Mouse (Mus musculus) limb, embryonic 10.5 days (tissue): ENCODE results near the gene C1qa. TPM values are rescaled to one million over a fixed set of nuclear protein-coding genes. Genes with fewer than 3 reads are reported as not detected.
A peak's percentile ranks its signal among the peaks of the same experiment; 100 is the strongest.

Experiments used
- DNase-seq: peaks from one replicate; pipeline ENCODE4 v3.0.0-alpha.2; 2017; ENCODE audit warnings: low spot score
- H3K27ac ChIP-seq: fragments of 300-500 bp; sonication (generic); 2 replicates; pipeline ENCODE4 v1.5.1; 2016; ENCODE audit warnings: mild to moderate bottlenecking
- H3K27me3 ChIP-seq: fragments of 300-500 bp; sonication (generic); 2 replicates; pipeline ENCODE4 v1.6.1; 2016; ENCODE audit warnings: low read depth, mild to moderate bottlenecking; ENCODE audit not compliant: poor library complexity, severe bottlenecking
- H3K36me3 ChIP-seq: fragments of 300-500 bp; sonication (generic); 2 replicates; pipeline ENCODE4 v1.6.1; 2016; ENCODE audit warnings: mild to moderate bottlenecking, moderate library complexity
- H3K4me1 ChIP-seq: fragments of 300-500 bp; sonication (generic); 2 replicates; pipeline ENCODE4 v1.6.1; 2016
- H3K4me3 ChIP-seq: fragments of 300-500 bp; sonication (generic); 2 replicates; pipeline ENCODE4 v1.5.1; 2016; ENCODE audit warnings: mild to moderate bottlenecking, moderate library complexity
- H3K9me3 ChIP-seq: fragments of 300-500 bp; sonication (generic); replicated peaks from 2 replicates; pipeline ENCODE4 v1.6.1; 2016; ENCODE audit warnings: mild to moderate bottlenecking
- WGBS: fragments of 180-500 bp; shearing (Covaris S2); methylation state at CpG from one replicate; pipeline ENCODE4 v1.1.7; 2016; 5-methylcytosine and 5-hydroxymethylcytosine counted together
- polyA plus RNA-seq: library from polyadenylated mRNA; unstranded; fragments of >200 nt; fragmentation: Nextera tagmentation; extraction: Ambion mirVana; gene quantifications from 2 replicates; pipeline ENCODE4 v1.2.1, GENCODE M21; 2016

C1qa gene
- polyA plus RNA-seq, 1 experiment from 2014 or later: 3.8 TPM

DNA sequence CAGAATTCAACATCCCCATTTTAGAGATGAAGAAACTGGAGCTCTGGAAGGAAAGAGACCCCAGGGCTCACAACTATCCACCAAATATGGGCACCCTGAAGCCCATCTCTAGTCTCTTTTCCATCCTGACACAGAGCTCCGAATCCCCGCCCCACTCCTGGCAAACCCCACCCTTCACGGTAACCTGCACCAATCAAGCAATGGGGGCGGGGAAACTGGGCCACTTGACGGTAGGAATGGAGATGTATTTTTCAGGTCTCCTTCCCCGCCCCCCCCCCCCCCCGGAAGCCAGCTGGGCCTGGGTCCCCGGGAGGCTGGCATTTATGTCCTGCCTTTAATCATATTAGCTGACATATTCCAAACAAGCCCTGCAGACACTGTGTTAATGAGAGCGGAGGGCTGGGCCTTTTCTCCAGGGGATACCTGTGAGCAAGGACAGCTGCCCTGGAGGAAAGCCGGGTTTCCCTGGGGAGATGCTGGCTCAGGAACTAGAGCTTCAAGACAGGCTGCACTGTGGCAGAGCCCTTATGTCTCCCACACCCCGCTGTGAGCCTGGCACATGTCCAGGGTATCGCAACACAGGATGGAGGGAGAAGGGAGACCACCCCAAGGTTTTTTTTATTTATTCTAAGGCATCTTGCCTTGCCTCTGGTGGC is 30.8 kb downstream of the C1qa start:
- Histone ChIP-seq H3K4me1 (peaks cover 46% of the 10 kb centered on the region), H3K36me3 (no peaks in the 10 kb centered on the region), H3K4me3 (0 out of 2 replicates have a peak overlapping the region, but pooled peaks have one; percentile 1), H3K27me3 (peaks cover 18% of the 10 kb centered on the region), H3K9me3 (no peaks in the 10 kb centered on the region), H3K27ac (no peak overlapping the region)
- 9% methylated on average over 12 of the region's 12 CpGs for WGBS
- peak; percentile 43 for DNase-seq

DNA sequence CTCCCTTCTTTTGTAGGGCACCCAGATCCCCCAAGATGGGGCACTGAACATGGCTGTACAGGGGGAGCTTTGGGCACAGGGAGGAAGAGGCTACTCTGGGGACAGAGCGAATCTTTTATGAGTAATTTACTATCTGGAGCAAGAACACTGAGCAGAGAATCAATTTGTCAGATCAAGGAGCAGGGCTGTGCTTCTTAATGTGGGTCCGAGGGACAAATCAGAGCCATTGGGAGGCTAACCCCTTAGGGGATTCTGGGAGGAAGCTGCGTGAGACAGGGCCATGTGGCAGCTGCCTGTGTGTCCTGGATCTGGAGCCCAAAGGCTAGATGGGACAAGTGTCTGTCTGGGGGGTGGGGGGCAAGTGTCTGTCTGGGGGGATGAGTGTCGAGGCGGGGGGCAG is 33.1 kb downstream of the C1qa start:
- no peaks in the 10 kb centered on the region for H3K9me3 ChIP-seq
- H3K4me3 ChIP-seq: peak overlapping the region; percentile 25; the same call in 1 of the 2 replicates
- H3K4me1 ChIP-seq: peaks cover 60% of the 10 kb centered on the region
- peaks cover 41% of the 10 kb centered on the region for H3K27me3 ChIP-seq
- no peak for DNase-seq
- 66% methylated on average over 5 of the region's 5 CpGs for WGBS
- H3K27ac ChIP-seq: peak overlapping the region; percentile 72
- no peaks in the 10 kb centered on the region for H3K36me3 ChIP-seq

DNA sequence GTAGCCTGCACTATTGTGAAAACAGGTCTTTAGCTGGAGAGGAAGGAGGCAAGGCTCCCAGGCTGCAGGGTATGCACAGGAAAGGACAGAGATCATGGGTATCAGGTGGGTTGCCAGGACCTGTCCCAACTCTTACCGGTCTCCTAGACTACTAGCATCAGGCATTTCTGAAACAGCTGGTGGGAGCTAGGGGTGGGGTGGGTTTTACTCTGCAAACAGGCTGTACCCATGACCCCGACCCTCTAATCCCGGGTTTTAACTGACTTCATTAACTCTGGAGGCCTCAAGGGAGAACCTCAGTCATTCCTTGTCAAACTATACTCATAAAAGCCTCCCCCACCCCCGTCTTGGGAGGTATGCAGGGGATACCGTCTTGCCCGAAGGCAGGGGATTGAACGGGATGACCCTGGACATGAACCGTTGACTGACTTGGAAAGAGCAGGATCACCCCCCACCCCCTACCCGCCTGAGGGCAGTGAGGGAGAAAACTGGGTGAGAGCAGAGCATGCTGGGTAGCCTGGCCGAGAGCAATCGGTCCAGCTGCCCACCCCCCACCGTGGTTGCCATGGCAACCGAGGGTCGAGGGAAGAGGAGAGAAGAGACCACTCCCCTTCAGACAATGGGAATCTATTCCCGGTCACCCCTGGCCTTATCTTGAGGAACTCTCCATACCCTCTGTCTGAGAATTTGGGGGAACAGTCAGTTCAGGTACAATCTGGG is 33.7 kb downstream of the C1qa start:
- Histone ChIP-seq H3K4me1 (peaks cover 60% of the 10 kb centered on the region), H3K27me3 (peaks cover 41% of the 10 kb centered on the region)

DNA sequence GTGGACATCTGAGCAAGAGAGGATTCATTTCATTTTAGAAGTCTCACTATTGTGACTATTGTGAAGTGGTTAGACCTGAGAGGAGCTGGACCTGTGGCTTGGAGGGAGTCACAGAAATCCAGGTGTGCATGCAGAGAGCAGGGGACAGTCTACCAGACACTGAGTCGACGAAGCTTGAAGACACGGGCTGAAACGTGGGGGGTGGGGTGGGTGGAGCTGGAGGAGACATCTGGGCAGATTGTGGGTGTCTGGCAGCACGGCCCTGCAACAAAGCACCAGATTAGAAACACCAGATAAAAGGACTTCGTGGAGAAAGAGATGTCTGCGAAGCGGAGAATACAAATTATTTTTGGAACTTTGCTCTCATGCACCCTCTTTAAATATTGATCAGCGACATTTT is 35.1 kb downstream of the C1qa start:
- WGBS: 56% methylated on average over 9 of the region's 9 CpGs
- no peaks in the 10 kb centered on the region for H3K36me3 ChIP-seq
- no peak overlapping the region for H3K27ac ChIP-seq
- DNase-seq: no peak
- no peak overlapping the region for H3K4me3 ChIP-seq
- H3K9me3 ChIP-seq: no peaks in the 10 kb centered on the region
- peaks cover 41% of the 10 kb centered on the region for H3K27me3 ChIP-seq
- peaks cover 60% of the 10 kb centered on the region for H3K4me1 ChIP-seq

More for the DNA sequence above, 33.7 kb downstream of the C1qa start:
- H3K36me3 ChIP-seq: no peaks in the 10 kb centered on the region
- peak; percentile 74 for DNase-seq
- peak overlapping the region; percentile 25 for H3K4me3 ChIP-seq
- 16% methylated on average over 15 of the region's 15 CpGs for WGBS
- no peaks in the 10 kb centered on the region for H3K9me3 ChIP-seq
- peak overlapping the region; percentile 72 for H3K27ac ChIP-seq

DNA sequence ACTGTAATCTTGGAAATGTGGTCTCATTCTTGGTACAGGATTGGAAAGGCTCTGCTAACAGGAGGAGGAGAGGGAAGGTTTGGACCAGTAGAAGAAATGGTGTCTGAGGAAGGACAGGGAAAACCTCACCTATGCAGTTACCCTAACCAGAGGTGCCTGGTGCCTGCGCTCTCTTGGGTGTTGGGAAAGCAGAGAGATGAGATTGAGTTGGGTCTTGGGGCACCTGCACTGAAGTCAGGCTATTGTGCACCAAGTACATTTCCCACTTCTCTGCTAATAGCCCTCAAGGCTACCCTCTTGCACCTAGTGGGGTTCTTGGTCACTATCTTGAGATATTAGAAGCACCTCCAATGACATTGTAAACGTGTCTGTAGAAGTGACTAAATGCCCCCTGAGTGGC is 36.2 kb downstream of the C1qa start:
- Histone ChIP-seq H3K4me1 (peaks cover 50% of the 10 kb centered on the region), H3K36me3 (no peaks in the 10 kb centered on the region), H3K4me3 (no peak overlapping the region), H3K9me3 (no peaks in the 10 kb centered on the region), H3K27me3 (peaks cover 41% of the 10 kb centered on the region), H3K27ac (no peak overlapping the region)
- WGBS: 65% methylated on average over 2 of the region's 2 CpGs
- DNase-seq: no peak

DNA sequence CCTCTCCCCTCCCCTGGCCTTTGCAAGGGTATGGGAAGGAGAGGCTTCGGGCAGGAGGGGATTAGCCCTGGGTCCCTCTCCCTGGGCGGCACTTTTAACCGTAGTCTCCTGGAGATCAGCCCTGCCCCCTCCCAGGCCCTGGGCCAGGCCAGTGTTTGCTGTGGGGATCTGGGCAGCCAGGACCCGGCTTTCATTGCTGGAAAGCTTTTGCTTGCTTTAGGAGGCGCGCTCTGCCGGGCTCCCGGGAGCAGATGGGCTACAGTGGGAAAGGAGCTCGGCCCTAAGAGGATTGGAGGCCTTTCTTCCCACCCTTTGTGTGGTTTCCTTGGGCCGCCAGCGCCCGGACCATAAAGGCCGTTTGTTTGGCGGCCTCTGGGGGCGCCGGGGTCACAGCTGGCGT is 36.8 kb downstream of the C1qa start:
- Histone ChIP-seq H3K4me1 (peaks cover 48% of the 10 kb centered on the region), H3K4me3 (peak overlapping the region; percentile 1; the same call in 1 of the 2 replicates), H3K27me3 (peaks cover 41% of the 10 kb centered on the region), H3K9me3 (no peaks in the 10 kb centered on the region), H3K27ac (peak overlapping the region; percentile 81), H3K36me3 (no peaks in the 10 kb centered on the region)
- 8% methylated on average over 17 of the region's 17 CpGs for WGBS
- DNase-seq: no peak

DNA sequence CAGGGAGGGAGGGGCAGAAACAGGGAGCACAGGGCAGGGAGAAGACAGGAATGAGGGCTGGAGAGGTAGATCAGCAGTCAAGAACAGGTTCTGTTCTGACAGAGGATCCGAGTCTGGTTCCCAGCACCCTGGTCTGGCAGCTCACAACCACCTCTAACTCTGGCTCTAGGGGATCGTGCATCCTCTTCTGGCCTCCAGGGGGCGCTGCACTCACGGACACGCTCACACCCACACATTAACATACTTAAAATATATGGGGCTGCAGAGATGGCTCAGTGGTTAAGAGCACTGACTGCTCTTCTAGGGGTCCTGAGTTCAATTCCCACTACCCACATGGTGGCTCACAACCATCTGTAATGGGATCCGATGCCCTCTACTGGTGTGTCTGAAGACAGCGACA is 38.6 kb downstream of the C1qa start:
- Histone ChIP-seq H3K27me3 (peaks cover 34% of the 10 kb centered on the region), H3K4me1 (peaks cover 35% of the 10 kb centered on the region), H3K4me3 (no peak overlapping the region), H3K36me3 (no peaks in the 10 kb centered on the region), H3K9me3 (no peaks in the 10 kb centered on the region), H3K27ac (no peak overlapping the region)
- 85% methylated on average over 7 of the region's 7 CpGs for WGBS
- no peak for DNase-seq

DNA sequence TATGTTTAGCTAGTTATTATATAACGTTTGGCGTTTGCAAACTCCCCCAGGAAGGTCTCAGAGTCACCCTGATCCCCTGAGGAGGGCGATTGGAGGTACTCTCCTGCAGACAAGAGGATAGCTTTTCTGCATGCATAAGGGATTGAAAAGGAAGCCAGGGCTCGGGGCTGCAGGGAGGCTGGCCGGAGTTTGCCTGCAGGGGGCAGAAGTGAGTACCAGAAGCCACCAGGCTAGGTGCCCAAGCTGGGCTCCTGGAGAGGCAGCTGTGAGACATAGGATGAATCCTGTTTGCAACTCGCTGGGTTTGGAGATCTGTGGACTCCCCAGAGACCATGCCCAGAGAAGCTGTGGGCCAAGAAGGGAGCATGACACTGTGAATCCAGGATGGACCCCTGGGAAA is 43.5 kb downstream of the C1qa start:
- no peak overlapping the region for H3K4me3 ChIP-seq
- H3K36me3 ChIP-seq: no peaks in the 10 kb centered on the region
- no peak for DNase-seq
- no peaks in the 10 kb centered on the region for H3K27me3 ChIP-seq
- H3K9me3 ChIP-seq: no peaks in the 10 kb centered on the region
- peaks cover 14% of the 10 kb centered on the region for H3K4me1 ChIP-seq
- no peak overlapping the region for H3K27ac ChIP-seq
- 41% methylated on average over 6 of the region's 6 CpGs for WGBS

DNA sequence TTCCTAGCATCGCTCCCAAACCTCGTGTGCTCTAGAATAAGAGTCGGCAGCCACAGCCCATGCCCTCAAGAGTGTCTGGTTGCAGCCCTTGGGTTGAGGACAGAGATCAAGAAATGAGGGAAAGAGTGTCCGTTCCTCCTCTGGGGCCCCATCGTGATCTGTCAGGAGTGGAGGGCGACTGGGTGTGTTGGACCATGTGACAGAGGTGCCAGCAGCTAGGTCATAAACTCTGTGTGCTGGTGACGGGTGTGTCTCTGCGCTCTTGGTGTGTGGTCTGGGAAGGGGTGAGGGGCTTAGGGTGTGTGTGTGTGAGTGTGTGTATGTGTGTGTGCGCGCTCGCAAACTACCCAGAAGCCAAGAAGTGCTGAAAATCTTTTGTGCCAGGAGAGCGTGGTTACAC is 45.6 kb downstream of the C1qa start:
- Histone ChIP-seq H3K4me1 (peaks cover 14% of the 10 kb centered on the region), H3K27ac (no peak overlapping the region)

DNA sequence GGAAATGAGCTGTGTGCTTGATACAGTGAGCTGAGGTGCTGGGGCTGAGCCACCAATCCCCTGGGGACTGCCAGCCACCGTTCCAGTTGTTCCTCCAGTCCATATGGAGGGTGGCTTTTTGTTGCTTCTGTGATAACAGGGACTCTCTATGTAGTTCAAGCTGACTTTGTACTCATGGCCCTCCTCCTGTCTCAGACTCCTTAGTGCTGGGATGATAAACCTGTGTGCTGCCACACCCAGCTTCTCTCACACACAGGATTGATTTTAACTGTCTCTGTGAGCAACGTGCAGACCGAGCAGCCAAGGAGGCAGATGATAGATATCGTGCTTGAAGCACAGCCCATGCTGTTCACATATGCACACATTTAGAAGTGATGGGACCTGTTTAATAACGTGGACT is 46.5 kb downstream of the C1qa start:
- H3K27me3 ChIP-seq: no peaks in the 10 kb centered on the region; the same call in 1 of the 2 replicates
- no peak overlapping the region for H3K4me3 ChIP-seq
- H3K9me3 ChIP-seq: no peaks in the 10 kb centered on the region
- H3K36me3 ChIP-seq: no peaks in the 10 kb centered on the region
- WGBS: 70% methylated on average over 5 of the region's 5 CpGs
- H3K4me1 ChIP-seq: peaks cover 14% of the 10 kb centered on the region
- no peak for DNase-seq
- H3K27ac ChIP-seq: no peak overlapping the region

More for the DNA sequence above, 45.6 kb downstream of the C1qa start:
- Histone ChIP-seq H3K9me3 (no peaks in the 10 kb centered on the region), H3K27me3 (no peaks in the 10 kb centered on the region; the same call in 1 of the 2 replicates), H3K4me3 (no peak overlapping the region), H3K36me3 (no peaks in the 10 kb centered on the region)
- DNase-seq: no peak
- WGBS: 61% methylated on average over 12 of the region's 12 CpGs

DNA sequence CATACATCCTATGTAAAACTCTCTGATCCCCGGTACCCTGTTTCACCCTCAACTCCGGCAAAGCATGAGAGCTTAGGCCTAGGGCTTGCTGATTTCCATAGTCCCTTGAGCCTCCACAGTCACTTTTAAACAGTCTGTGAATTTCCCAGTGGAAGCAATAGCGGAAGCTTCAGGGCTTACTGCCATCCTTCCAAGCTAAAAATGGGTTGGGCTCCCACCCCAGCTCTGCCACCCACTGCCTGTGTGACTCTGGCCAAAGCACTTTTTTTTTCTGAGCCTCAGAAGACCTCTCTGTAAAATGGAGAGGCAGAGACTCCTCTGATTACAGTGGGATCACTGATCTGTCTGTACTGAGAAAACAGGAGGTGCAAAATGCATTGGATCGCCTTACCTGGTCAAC is 50.0 kb downstream of the C1qa start:
- DNase-seq: no peak
- H3K4me1 ChIP-seq: peaks cover 8% of the 10 kb centered on the region
- H3K27ac ChIP-seq: no peak overlapping the region
- H3K4me3 ChIP-seq: no peak overlapping the region
- H3K27me3 ChIP-seq: no peaks in the 10 kb centered on the region; the same call in 1 of the 2 replicates
- WGBS: 64% methylated on average over 4 of the region's 4 CpGs
- no peaks in the 10 kb centered on the region for H3K9me3 ChIP-seq
- H3K36me3 ChIP-seq: no peaks in the 10 kb centered on the region

DNA sequence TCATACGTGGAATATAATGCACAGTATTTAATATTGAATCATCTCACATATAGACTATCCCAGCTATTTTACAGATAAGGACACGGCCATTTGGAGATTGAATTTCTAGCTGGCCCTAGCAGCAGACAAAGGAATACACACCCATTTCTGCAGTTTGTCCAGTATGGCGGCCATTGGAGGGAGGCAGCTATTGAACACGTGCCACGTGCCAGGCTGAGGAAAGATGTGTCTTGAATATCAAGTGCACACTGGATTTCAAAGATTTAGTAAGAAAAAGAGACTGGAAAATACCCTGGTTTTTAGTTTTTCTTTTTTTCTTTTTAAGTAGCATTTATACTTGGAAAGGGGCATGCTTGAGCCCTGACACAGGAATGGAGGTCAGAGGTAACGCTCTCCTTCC is 51.4 kb downstream of the C1qa start:
- Histone ChIP-seq H3K9me3 (no peaks in the 10 kb centered on the region), H3K4me1 (no peaks in the 10 kb centered on the region), H3K36me3 (no peaks in the 10 kb centered on the region), H3K27me3 (no peaks in the 10 kb centered on the region; the same call in 1 of the 2 replicates), H3K27ac (no peak overlapping the region), H3K4me3 (no peak overlapping the region)
- 92% methylated on average over 6 of the region's 6 CpGs for WGBS
- DNase-seq: no peak
